Mouse (Mus musculus): ENCODE measurements around the gene Nup107. TPM values are rescaled to one million over a fixed set of nuclear protein-coding genes. Genes with fewer than 3 reads are reported as not detected.

Nup107 gene
- polyA plus RNA-seq, 1 experiment from 2014 or later: 73.3 TPM

GRCm38 (mm10) chr10:117732962-117733592, 59.4 kb downstream of the Nup107 start:
- Histone ChIP-seq H3K9ac (replicated peaks) (no peak overlapping the region), H3K27ac (replicated peaks) (no peak overlapping the region), H3K27me3 (no peaks in the 10 kb centered on the region), H3K4me1 (no peaks in the 10 kb centered on the region), H3K9me3 (no peaks in the 10 kb centered on the region), H3K4me3 (no peak overlapping the region), H3K36me3 (peaks cover 26% of the 10 kb centered on the region), H3K4me2 (replicated peaks) (no peak overlapping the region)
- WGBS: 88% methylated on average over 14 of the region's 14 CpGs
- ATAC-seq (ENCODE audit: low FRiP score, low read depth): no peak

DNA sequence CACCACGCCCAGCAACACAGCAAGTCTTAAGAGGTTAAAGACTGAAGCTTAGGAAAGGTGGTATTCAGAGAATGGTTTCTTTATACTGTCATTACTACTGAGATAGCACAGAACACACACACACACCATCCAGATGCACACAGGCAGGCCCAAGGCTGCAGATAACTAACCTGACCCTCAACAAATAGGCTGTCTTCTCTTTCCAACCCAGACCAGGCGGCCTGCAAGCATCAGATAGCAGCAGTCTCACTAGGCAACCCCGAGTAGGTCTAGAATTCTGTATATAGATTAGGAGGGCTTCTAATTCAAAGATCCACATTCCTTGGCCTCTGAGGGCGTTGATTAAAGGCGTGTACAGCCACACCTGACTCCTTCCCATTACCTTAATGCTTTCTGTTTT, 60.3 kb downstream of the Nup107 start:
- WGBS: 93% methylated on average over 5 of the region's 5 CpGs
- Histone ChIP-seq H3K4me1 (no peaks in the 10 kb centered on the region), H3K4me3 (no peak overlapping the region), H3K9me3 (no peaks in the 10 kb centered on the region), H3K9ac (replicated peaks) (no peak overlapping the region), H3K27ac (replicated peaks) (no peak overlapping the region), H3K36me3 (peaks cover 19% of the 10 kb centered on the region), H3K4me2 (replicated peaks) (no peak overlapping the region), H3K27me3 (no peaks in the 10 kb centered on the region)
- ATAC-seq (ENCODE audit: low FRiP score, low read depth): no peak

GRCm38 (mm10) chr10:117731244-117732101, 61.0 kb downstream of the Nup107 start:
- Histone ChIP-seq H3K4me1 (no peaks in the 10 kb centered on the region), H3K4me3 (no peak overlapping the region), H3K9ac (replicated peaks) (no peak overlapping the region), H3K9me3 (no peaks in the 10 kb centered on the region), H3K27me3 (no peaks in the 10 kb centered on the region), H3K27ac (replicated peaks) (no peak overlapping the region), H3K4me2 (replicated peaks) (no peak overlapping the region), H3K36me3 (peaks cover 12% of the 10 kb centered on the region)
- ATAC-seq (ENCODE audit: low FRiP score, low read depth): no peak
- WGBS: 62% methylated on average over 15 of the region's 15 CpGs

DNA sequence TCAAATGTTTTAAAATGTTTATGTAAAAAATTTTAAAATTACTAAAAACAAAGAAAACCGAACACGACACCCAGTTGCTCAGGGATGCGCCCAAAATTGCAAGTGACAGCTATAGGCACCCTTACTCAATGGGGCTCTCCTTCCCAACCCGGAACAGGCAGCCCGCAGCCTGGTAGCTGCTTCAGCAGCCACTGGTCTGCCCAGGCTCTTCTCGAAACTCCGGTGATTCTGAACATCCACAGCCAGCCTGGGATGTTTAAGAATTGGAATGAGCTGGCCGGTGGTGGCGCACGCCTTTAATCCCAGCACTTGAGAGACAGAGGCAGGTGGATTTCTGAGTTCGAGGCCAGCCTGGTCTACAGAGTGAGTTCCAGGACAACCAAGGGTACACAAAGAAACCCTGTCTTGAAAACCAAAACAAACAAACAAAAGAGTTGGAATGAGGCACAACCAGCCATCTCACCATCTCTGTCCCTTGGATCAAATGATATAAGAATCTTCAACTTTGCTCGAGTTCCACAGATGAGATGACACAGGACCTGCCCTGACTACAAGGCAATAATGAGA, 61.8 kb downstream of the Nup107 start:
- no peaks in the 10 kb centered on the region for H3K4me1 ChIP-seq
- no peak overlapping the region for H3K4me2 ChIP-seq (replicated peaks)
- no peak for ATAC-seq (ENCODE audit: low FRiP score, low read depth)
- H3K4me3 ChIP-seq: no peak overlapping the region
- no peak overlapping the region for H3K27ac ChIP-seq (replicated peaks)
- peaks cover 7% of the 10 kb centered on the region; the same call in 1 of the 2 replicates for H3K36me3 ChIP-seq
- H3K9ac ChIP-seq (replicated peaks): no peak overlapping the region
- no peaks in the 10 kb centered on the region for H3K27me3 ChIP-seq
- 94% methylated on average over 12 of the region's 12 CpGs for WGBS
- H3K9me3 ChIP-seq: no peaks in the 10 kb centered on the region

- no peak overlapping the region for H3K4me3 ChIP-seq
- no peak for ATAC-seq (ENCODE audit: low FRiP score, low read depth)
- 94% methylated on average over 7 of the region's 7 CpGs for WGBS
These were observed 62.4 kb downstream of the Nup107 start for GRCm38 (mm10) chr10:117730140-117730539.

GRCm38 (mm10) chr10:117729139-117729814, 63.2 kb downstream of the Nup107 start:
- H3K9me3 ChIP-seq: no peaks in the 10 kb centered on the region
- ATAC-seq (ENCODE audit: low FRiP score, low read depth): no peak
- no peak overlapping the region for H3K4me3 ChIP-seq
- H3K36me3 ChIP-seq: peaks cover 7% of the 10 kb centered on the region; the same call in 1 of the 2 replicates
- no peaks in the 10 kb centered on the region for H3K27me3 ChIP-seq
- no peaks in the 10 kb centered on the region for H3K4me1 ChIP-seq
- H3K27ac ChIP-seq (replicated peaks): no peak overlapping the region
- WGBS: 84% methylated on average over 11 of the region's 11 CpGs
- H3K9ac ChIP-seq (replicated peaks): no peak overlapping the region
- no peak overlapping the region for H3K4me2 ChIP-seq (replicated peaks)

More at GRCm38 (mm10) chr10:117730140-117730539, 62.4 kb downstream of the Nup107 start:
- Histone ChIP-seq H3K27ac (replicated peaks) (no peak overlapping the region), H3K27me3 (no peaks in the 10 kb centered on the region), H3K9ac (replicated peaks) (no peak overlapping the region), H3K4me1 (no peaks in the 10 kb centered on the region), H3K9me3 (no peaks in the 10 kb centered on the region), H3K36me3 (peaks cover 7% of the 10 kb centered on the region; the same call in 1 of the 2 replicates), H3K4me2 (replicated peaks) (no peak overlapping the region)

DNA sequence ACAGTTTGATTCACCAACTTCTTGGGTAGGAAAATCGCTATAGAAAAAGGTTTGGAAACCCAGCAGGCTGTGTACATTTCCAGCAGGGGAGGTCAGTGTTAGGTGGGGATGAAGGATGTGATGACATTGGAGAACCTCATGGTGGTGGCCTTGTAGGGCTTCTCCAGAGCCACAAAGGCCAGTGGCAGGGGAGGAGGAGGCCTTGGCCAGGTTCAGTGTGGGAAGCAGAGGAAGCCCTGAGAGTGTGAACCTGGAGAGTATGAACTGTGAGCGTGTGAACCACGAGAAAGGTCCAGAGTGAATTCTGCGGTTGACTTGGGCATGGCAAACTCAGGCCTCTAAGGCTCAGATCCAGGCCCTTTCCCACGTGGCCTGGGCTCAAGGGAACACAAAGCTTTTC, 63.9 kb downstream of the Nup107 start:
- no peaks in the 10 kb centered on the region for H3K27me3 ChIP-seq
- no peak overlapping the region for H3K4me3 ChIP-seq
- H3K27ac ChIP-seq (replicated peaks): no peak overlapping the region
- no peaks in the 10 kb centered on the region for H3K4me1 ChIP-seq
- no peak overlapping the region for H3K9ac ChIP-seq (replicated peaks)
- ATAC-seq (ENCODE audit: low FRiP score, low read depth): no peak
- WGBS: 86% methylated on average over 5 of the region's 5 CpGs
- H3K36me3 ChIP-seq: peaks cover 7% of the 10 kb centered on the region; the same call in 1 of the 2 replicates
- H3K9me3 ChIP-seq: no peaks in the 10 kb centered on the region
- no peak overlapping the region for H3K4me2 ChIP-seq (replicated peaks)

GRCm38 (mm10) chr10:117727518-117728110, 64.9 kb downstream of the Nup107 start:
- no peak for ATAC-seq (ENCODE audit: low FRiP score, low read depth)
- Histone ChIP-seq H3K27ac (replicated peaks) (no peak overlapping the region), H3K9me3 (no peaks in the 10 kb centered on the region), H3K4me2 (replicated peaks) (no peak overlapping the region), H3K36me3 (no peaks in the 10 kb centered on the region), H3K9ac (replicated peaks) (no peak overlapping the region), H3K4me3 (no peak overlapping the region), H3K27me3 (no peaks in the 10 kb centered on the region), H3K4me1 (no peaks in the 10 kb centered on the region)
- WGBS: 85% methylated on average over 9 of the region's 9 CpGs

GRCm38 (mm10) chr10:117726888-117727385, 65.6 kb downstream of the Nup107 start:
- no peaks in the 10 kb centered on the region for H3K4me1 ChIP-seq
- H3K9me3 ChIP-seq: no peaks in the 10 kb centered on the region
- no peaks in the 10 kb centered on the region for H3K27me3 ChIP-seq
- no peak overlapping the region for H3K4me3 ChIP-seq
- no peak overlapping the region for H3K9ac ChIP-seq (replicated peaks)
- H3K27ac ChIP-seq (replicated peaks): no peak overlapping the region
- H3K36me3 ChIP-seq: no peaks in the 10 kb centered on the region
- H3K4me2 ChIP-seq (replicated peaks): no peak overlapping the region
- ATAC-seq (ENCODE audit: low FRiP score, low read depth): no peak
- 99% methylated on average over 4 of the region's 4 CpGs for WGBS

GRCm38 (mm10) chr10:117726350-117726749, 66.2 kb downstream of the Nup107 start:
- WGBS: 96% methylated on average over 4 of the region's 4 CpGs
- Histone ChIP-seq H3K27me3 (no peaks in the 10 kb centered on the region), H3K4me1 (no peaks in the 10 kb centered on the region), H3K4me3 (no peak overlapping the region), H3K4me2 (replicated peaks) (no peak overlapping the region), H3K36me3 (no peaks in the 10 kb centered on the region), H3K9ac (replicated peaks) (no peak overlapping the region), H3K9me3 (no peaks in the 10 kb centered on the region), H3K27ac (replicated peaks) (no peak overlapping the region)
- no peak for ATAC-seq (ENCODE audit: low FRiP score, low read depth)

GRCm38 (mm10) chr10:117725671-117726070, 66.8 kb downstream of the Nup107 start:
- Histone ChIP-seq H3K4me2 (replicated peaks) (no peak overlapping the region), H3K4me1 (no peaks in the 10 kb centered on the region), H3K9ac (replicated peaks) (no peak overlapping the region), H3K4me3 (no peak overlapping the region), H3K36me3 (no peaks in the 10 kb centered on the region), H3K9me3 (no peaks in the 10 kb centered on the region), H3K27ac (replicated peaks) (no peak overlapping the region), H3K27me3 (no peaks in the 10 kb centered on the region)
- no peak for ATAC-seq (ENCODE audit: low FRiP score, low read depth)
- WGBS: 83% methylated on average over 7 of the region's 7 CpGs

Data from midbrain, embryonic 12.5 days (tissue).